Mouse (Mus musculus) embryonic facial prominence, embryonic 14.5 days (tissue): ENCODE measurements around the gene Hspd1. TPM values are rescaled to one million over a fixed set of nuclear protein-coding genes. Genes with fewer than 3 reads are reported as not detected.
"Not testable (repeated sequence)": the region's sequence is repeated elsewhere in the genome, so short reads cannot be mapped to it uniquely, and the experiment has no call there.

Source experiments
- ATAC-seq: fragments of 200-750 bp; cut with Nextera tagmentation; 2 replicates; pipeline ENCODE4 v1.8.0; 2017; ENCODE audit warnings: low read depth, moderate number of reproducible peaks, moderate TSS enrichment
- DNase-seq: peaks from one replicate; pipeline ENCODE4 v3.0.0-alpha.2; 2015; ENCODE audit warnings: low spot score
- H3K27ac ChIP-seq: fragments of 300-500 bp; sonication (generic); replicated peaks from 2 replicates; pipeline ENCODE4 v1.5.1; 2014; ENCODE audit warnings: low read depth, mild to moderate bottlenecking, low read length, moderate library complexity
- H3K27me3 ChIP-seq: fragments of 300-500 bp; sonication (generic); replicated peaks from 2 replicates; pipeline ENCODE4 v1.6.1; 2014; ENCODE audit warnings: low read length; ENCODE audit not compliant: control insufficient read depth, insufficient read depth
- H3K36me3 ChIP-seq: fragments of 300-500 bp; sonication (generic); 2 replicates; pipeline ENCODE4 v1.6.1; 2014; ENCODE audit warnings: low read length, mixed read lengths; ENCODE audit not compliant: control insufficient read depth, insufficient read depth
- H3K4me1 ChIP-seq: fragments of 300-500 bp; sonication (generic); 2 replicates; pipeline ENCODE4 v1.6.1; 2014; ENCODE audit warnings: antibody characterized with exemption, low read length; ENCODE audit not compliant: control insufficient read depth, insufficient read depth
- H3K4me2 ChIP-seq: fragments of 300-500 bp; sonication (generic); 2 replicates; pipeline ENCODE4 v1.6.1; 2014; ENCODE audit warnings: low read depth, mild to moderate bottlenecking, low read length, moderate library complexity, mixed read lengths
- H3K4me3 ChIP-seq: fragments of 300-500 bp; sonication (generic); 2 replicates; pipeline ENCODE4 v1.5.1; 2014; ENCODE audit warnings: low read depth, mild to moderate bottlenecking, low read length
- H3K9ac ChIP-seq: fragments of 300-500 bp; sonication (generic); 2 replicates; pipeline ENCODE4 v1.6.1; 2014; ENCODE audit warnings: low read depth, mild to moderate bottlenecking, low read length, moderate library complexity, mixed read lengths
- H3K9me3 ChIP-seq: fragments of 300-500 bp; sonication (generic); 2 replicates; pipeline ENCODE4 v1.6.1; 2016; ENCODE audit warnings: low read length; ENCODE audit not compliant: control insufficient read depth
- WGBS: fragments of 180-500 bp; shearing (Covaris S2); extraction: QIAGEN DNeasy Blood & Tissue Kit; methylation state at CpG from one replicate; pipeline ENCODE4 v1.1.7; 2014; 5-methylcytosine and 5-hydroxymethylcytosine counted together
- polyA plus RNA-seq: library from polyadenylated mRNA; unstranded; fragments of >200 nt; fragmentation: Nextera tagmentation; extraction: Ambion mirVana; gene quantifications from 2 replicates; pipeline ENCODE4 v1.2.1, GENCODE M21; 2014

Gene Hspd1
- polyA plus RNA-seq, 1 experiment from 2014 or later: 311 TPM

GRCm38 (mm10) chr1:55076849-55077516, 11.1 kb downstream of the Hspd1 start:
- H3K9ac ChIP-seq: no peak overlapping the region
- 82% methylated on average over 2 of the region's 2 CpGs for WGBS
- no peak overlapping the region for H3K4me3 ChIP-seq
- DNase-seq (no peak), ATAC-seq (no peak)
- no peaks in the 10 kb centered on the region for H3K27me3 ChIP-seq
- H3K4me2 ChIP-seq: no peak overlapping the region
- no peaks in the 10 kb centered on the region for H3K4me1 ChIP-seq
- peaks cover 56% of the 10 kb centered on the region for H3K36me3 ChIP-seq
- no peak overlapping the region for H3K27ac ChIP-seq
- no peaks in the 10 kb centered on the region for H3K9me3 ChIP-seq

GRCm38 (mm10) chr1:55076395-55076743, 11.7 kb downstream of the Hspd1 start:
- ATAC-seq: no peak
- DNase-seq: no peak
- Histone ChIP-seq H3K4me2 (no peak overlapping the region), H3K27me3 (no peaks in the 10 kb centered on the region), H3K9ac (no peak overlapping the region), H3K4me3 (no peak overlapping the region), H3K9me3 (no peaks in the 10 kb centered on the region), H3K27ac (no peak overlapping the region), H3K36me3 (peaks cover 54% of the 10 kb centered on the region), H3K4me1 (no peaks in the 10 kb centered on the region)

- H3K36me3 ChIP-seq: peaks cover 52% of the 10 kb centered on the region
Observed at GRCm38 (mm10) chr1:55075652-55076394, 12.2 kb downstream of the Hspd1 start.

GRCm38 (mm10) chr1:55074757-55075156, 13.3 kb downstream of the Hspd1 start:
- H3K9me3 ChIP-seq: no peaks in the 10 kb centered on the region
- no peak overlapping the region for H3K4me2 ChIP-seq
- 47% methylated on average over 2 of the region's 2 CpGs for WGBS
- no peak overlapping the region for H3K27ac ChIP-seq
- no peak overlapping the region for H3K4me3 ChIP-seq
- no peaks in the 10 kb centered on the region for H3K27me3 ChIP-seq
- H3K4me1 ChIP-seq: no peaks in the 10 kb centered on the region
- H3K36me3 ChIP-seq: peaks cover 45% of the 10 kb centered on the region
- no peak for DNase-seq
- no peak overlapping the region for H3K9ac ChIP-seq
- ATAC-seq: no peak

More at GRCm38 (mm10) chr1:55075652-55076394, 12.2 kb downstream of the Hspd1 start:
- H3K4me1 ChIP-seq: no peaks in the 10 kb centered on the region
- no peak overlapping the region for H3K27ac ChIP-seq
- H3K4me3 ChIP-seq: no peak overlapping the region
- H3K9ac ChIP-seq: no peak overlapping the region
- 80% methylated on average over 5 of the region's 5 CpGs for WGBS
- no peak overlapping the region for H3K4me2 ChIP-seq
- H3K9me3 ChIP-seq: no peaks in the 10 kb centered on the region
- no peak for DNase-seq
- ATAC-seq: no peak
- no peaks in the 10 kb centered on the region for H3K27me3 ChIP-seq

- not testable (repeated sequence) for H3K27me3 ChIP-seq, H3K9me3 ChIP-seq, H3K9ac ChIP-seq, H3K4me3 ChIP-seq, H3K4me2 ChIP-seq, ATAC-seq, H3K4me1 ChIP-seq, H3K27ac ChIP-seq, DNase-seq
- H3K36me3 ChIP-seq: peaks cover 34% of the 10 kb centered on the region
Observed at GRCm38 (mm10) chr1:55072328-55072727, 15.7 kb downstream of the Hspd1 start.

- Histone ChIP-seq H3K27me3 (no peaks in the 10 kb centered on the region), H3K36me3 (peaks cover 34% of the 10 kb centered on the region), H3K4me2 (no peak overlapping the region), H3K4me1 (no peaks in the 10 kb centered on the region), H3K9me3 (no peaks in the 10 kb centered on the region), H3K27ac (no peak overlapping the region), H3K9ac (no peak overlapping the region), H3K4me3 (no peak overlapping the region)
- DNase-seq (no peak), ATAC-seq (no peak)
- WGBS: 91% methylated on average over 4 of the region's 4 CpGs
Observed at GRCm38 (mm10) chr1:55061772-55062171, 26.3 kb downstream of the Hspd1 start.

- Histone ChIP-seq H3K27ac (no peak overlapping the region), H3K4me2 (no peak overlapping the region), H3K9ac (no peak overlapping the region), H3K4me3 (no peak overlapping the region), H3K4me1 (no peaks in the 10 kb centered on the region), H3K9me3 (no peaks in the 10 kb centered on the region), H3K27me3 (no peaks in the 10 kb centered on the region), H3K36me3 (peaks cover 35% of the 10 kb centered on the region)
- WGBS: 92% methylated on average over 5 of the region's 5 CpGs
- DNase-seq: no peak
- no peak for ATAC-seq
Observed at GRCm38 (mm10) chr1:55061099-55061498, 26.9 kb downstream of the Hspd1 start.

- not testable (repeated sequence) for H3K4me3 ChIP-seq, H3K4me1 ChIP-seq, DNase-seq, H3K27ac ChIP-seq, H3K27me3 ChIP-seq, ATAC-seq, H3K9me3 ChIP-seq, H3K4me2 ChIP-seq, H3K9ac ChIP-seq
- WGBS: 77% methylated on average over 2 of the region's 3 CpGs
- H3K36me3 ChIP-seq: peaks cover 24% of the 10 kb centered on the region
Observed at GRCm38 (mm10) chr1:55058383-55058782, 29.7 kb downstream of the Hspd1 start.
